Mouse (Mus musculus) cerebellum, postnatal 25 days (tissue): ENCODE data around the gene Magi1.

Source experiments
- DNase-seq, 2 experiments: peaks; one replicate each; pipeline ENCODE4 v3.0.0; 2021; ENCODE audit warnings: mixed read lengths in 2 of 2

Gene Magi1

GRCm38 (mm10) chr6:93792309-93793215, 491.2 kb downstream of the Magi1 start:
- no peak for DNase-seq

DNA sequence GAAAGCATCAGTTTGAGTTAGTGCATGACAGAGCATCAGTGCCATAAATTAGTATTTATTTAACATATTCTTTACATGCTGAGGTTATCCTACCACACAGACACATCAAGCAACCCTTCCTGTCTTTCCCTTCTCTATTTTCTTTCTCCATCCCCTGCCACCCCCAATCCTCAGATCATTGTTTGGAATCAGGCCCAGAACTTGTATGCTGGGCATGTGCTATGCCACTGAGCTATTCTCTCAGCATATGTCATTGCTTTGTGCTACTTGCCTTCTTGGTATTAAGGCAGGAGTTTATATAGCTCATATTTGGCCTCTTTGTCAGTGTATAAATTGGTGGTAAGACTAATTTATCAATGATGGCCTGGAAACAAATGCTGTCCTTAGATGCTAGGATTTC, 494.0 kb downstream of the Magi1 start:
- DNase-seq: no peak

DNA sequence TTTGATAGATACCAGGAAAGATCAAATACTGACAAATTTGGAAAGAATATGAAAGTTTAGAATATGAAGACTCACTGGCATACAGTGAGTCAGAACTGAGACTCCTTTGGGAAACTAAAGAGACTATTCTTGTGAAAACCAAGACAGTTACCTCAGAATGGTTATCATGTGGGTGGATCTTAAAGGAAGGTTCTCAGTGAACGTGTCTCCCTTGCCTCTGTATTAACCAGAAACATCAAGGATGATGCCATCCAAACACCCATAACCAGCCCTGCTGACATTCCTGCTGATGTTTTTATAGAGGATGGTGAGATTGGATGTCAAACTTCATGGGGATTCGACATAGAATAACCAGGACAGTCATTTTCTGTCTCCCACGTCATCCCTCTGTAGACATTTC, 496.7 kb downstream of the Magi1 start:
- no peak for DNase-seq

- no peak for DNase-seq
Observed at GRCm38 (mm10) chr6:93786220-93786619, 497.5 kb downstream of the Magi1 start.

DNA sequence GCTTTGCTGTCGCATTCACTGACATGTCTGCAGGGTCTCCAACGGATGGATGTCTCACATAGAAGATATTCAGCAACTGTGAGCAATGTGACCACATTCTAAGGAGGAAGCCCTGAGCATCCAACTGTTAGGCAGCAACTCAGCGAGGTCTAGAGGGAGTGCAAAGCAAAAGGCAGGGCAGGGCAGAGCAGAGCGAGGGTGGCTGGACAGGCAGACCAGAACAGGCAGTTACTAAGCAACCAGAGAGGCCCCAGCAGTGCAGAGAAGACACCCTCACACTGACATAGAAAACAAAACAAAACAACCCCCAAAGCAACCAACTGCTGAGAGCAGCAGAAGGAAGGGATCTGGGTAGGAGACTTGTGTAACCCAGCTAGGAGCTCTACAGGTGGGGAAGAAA, 512.6 kb downstream of the Magi1 start:
- DNase-seq: peak in 1 of 2 experiments; percentile 16

- no peak for DNase-seq
Observed at GRCm38 (mm10) chr6:93770283-93771025, 513.3 kb downstream of the Magi1 start.

- no peak for DNase-seq
Observed at GRCm38 (mm10) chr6:93758114-93758513, 525.6 kb downstream of the Magi1 start.

DNA sequence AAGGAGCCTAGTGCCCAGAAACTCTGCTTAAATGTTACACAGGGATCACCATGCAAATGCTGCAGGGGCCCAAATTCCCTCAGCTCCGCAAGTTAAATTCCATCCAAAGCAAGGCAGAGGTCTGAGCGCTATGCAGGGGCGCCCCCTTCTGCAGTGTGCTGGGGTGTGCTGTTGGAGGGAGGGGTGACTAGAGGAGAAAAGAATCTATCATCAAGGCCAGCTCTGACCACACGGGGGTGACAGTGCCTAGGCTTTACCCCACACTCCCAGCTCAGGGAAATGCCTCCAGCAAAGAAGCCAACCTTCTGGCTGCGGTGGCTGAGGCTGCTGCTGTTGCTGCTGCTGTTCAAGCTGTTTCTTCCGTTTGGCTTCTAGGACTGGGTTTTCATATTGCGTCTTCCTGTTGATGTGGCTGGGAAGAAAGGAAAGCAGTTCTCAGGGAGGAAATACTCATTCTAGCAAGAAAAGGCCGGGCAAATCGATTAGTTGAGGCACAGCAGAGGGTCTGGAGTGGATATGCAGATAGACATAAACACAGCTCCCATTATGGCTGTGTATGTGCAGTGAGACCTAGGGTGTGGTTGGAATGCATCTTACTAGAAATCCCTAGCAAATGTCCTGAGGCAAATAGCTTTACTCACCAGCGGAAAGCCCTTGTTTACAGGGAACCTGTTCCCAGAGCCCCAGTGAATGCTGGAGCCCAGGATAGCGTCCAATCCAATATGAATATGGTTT, 526.2 kb downstream of the Magi1 start:
- peak; percentile 83 to 88 for DNase-seq

DNA sequence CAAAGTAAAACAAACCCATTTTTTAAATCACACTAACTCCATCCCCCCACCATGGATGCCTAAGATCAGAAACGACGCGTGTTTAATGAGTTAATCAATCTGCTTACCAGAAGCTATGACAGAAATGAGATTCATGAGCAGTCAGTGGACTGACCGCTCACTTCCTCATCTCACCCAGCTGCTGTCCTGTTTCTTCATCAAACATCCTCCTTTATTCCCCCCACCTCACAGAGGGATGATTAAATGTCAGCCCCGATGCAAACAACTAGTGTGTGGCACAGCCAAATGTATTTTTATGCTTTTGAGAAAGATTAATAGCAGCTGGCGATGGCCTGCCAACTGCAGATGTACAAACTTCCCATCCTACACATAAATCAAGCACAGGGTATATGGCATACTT, 540.6 kb downstream of the Magi1 start:
- DNase-seq: no peak

- peak in 1 of 2 experiments; percentile 17 for DNase-seq
Observed at GRCm38 (mm10) chr6:93739786-93740185, 543.9 kb downstream of the Magi1 start.

DNA sequence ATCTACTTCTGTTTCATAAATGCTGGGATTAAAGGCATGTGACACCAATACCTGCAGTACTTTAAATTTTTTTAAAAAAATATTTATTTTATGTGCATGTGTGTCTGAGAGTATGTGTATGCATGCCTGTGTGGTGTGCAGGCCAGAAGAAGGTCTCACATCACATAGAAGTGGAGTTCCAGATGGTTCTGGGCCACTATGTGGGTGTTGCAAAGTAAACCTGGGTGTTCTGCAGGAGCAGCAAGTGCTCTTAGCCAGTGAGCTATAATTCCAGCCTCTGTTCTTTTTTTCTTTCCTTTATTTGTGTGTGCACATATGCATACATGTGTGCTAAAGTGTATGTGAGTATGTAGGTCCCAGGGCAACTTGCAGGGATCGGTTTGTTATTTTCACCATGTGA, 546.6 kb downstream of the Magi1 start:
- DNase-seq: no peak

GRCm38 (mm10) chr6:93736071-93736470, 547.6 kb downstream of the Magi1 start:
- no peak for DNase-seq

GRCm38 (mm10) chr6:93733800-93734199, 549.9 kb downstream of the Magi1 start:
- DNase-seq: no peak

DNA sequence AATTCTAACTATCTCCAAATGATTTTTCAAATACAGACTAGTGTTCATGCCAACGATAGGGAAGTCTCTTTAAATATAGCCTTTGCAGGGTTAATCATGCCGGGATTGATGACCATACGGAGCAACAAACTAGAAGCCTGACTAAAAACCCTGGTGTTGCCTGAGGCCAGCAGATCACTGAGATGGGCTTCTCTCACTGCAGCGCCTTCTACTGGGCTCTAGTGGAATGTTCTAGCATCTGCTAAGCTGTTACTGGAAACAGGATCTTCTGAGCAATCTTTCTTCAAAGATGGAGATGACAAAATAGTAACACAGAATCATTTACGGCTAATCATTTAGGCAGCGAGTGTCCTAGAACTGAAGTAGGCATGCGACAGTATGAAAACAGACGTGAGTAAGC, 554.0 kb downstream of the Magi1 start:
- peak in 1 of 2 experiments; percentile 54 for DNase-seq

DNA sequence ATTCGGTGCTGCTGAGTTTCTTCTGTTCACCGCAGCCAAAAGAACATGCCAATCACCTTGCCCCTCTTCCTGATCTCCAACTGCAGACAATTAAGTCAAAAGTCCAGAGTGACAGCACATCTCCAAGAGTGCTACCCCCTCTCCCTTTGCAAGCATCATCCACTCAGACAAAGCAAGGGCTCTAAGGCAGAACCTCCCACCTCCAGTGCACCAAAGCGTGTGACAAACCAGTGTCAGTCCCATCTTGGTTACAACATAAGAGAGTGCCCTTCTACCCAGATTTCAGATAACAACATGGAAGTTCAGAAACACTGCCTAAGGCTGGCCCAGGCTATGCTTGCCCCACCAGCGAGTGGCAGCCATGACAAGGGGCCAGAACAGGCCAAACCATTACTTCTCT, 554.9 kb downstream of the Magi1 start:
- DNase-seq: no peak

DNA sequence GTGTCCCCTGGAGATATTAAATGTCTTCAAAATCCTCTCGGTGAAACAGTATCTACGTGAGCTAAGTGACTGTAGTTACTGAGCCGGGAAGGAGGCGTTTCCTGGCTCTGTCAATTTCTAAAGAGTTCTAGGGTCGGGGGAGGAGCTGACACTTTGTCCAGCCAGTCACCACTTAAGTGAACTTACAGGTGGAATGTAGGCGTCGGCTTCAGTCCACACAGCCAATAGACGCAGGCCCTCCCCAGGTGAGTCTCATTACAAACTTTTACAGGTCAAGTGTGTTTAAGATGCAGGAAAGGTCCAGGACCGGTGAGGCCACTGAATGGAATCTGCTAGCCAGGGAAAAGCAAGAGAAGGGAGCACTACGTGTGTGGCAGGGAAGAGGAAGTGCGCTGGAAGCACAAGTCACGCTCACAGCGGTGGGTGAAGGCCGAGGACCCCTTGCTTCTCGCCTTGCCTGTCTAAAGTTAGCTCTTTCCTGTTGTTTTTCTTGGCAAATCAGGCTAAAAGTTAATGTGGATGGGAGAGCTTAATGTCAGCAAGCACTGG, 556.0 kb downstream of the Magi1 start:
- DNase-seq: no peak

- DNase-seq: peak in 1 of 2 experiments; percentile 25
Observed at GRCm38 (mm10) chr6:93726829-93727455, 556.8 kb downstream of the Magi1 start.

DNA sequence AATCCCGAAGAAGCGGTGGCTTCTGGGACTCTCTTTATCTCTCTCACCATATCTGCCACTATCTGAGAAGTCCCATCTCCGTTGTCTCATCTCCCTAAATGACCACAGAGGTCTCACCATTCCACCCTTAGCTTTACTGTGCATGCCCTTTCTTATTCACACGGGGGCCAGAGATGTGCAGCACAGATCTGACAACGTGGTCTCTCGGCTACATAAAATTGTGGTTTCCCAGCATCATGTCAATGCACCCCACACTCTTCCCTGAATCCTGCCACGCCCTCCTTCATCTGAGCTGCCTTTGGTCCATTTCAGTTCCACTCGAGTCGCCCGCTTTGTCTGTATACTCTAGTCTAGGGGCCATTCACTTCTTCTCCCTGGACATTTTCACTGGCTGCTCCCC, 557.6 kb downstream of the Magi1 start:
- no peak for DNase-seq

- DNase-seq: no peak
Observed at GRCm38 (mm10) chr6:93724749-93725148, 559.0 kb downstream of the Magi1 start.

GRCm38 (mm10) chr6:93723226-93723625, 560.5 kb downstream of the Magi1 start:
- DNase-seq: no peak

GRCm38 (mm10) chr6:93719532-93719931, 564.2 kb downstream of the Magi1 start:
- DNase-seq: no peak

DNA sequence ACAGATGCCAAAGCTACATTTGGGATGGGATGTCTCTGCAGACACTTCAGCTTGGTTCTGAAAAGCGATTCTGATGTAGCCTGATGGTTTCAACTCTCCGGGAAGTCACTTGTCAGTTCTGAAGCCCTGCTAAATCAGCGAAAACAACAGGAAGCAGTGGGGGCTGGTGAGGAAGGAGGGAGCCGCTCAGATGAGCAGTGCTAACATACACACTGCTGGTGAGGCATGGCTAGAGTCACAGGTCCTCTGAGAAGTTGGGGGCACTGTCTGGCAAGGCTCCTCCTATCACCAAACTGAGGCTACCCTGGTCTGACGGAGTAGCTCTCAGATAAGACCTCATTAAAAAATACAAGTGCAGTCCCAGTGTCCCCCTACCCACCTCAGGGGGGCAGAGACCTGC, 565.3 kb downstream of the Magi1 start:
- DNase-seq: no peak
